Mouse (Mus musculus) limb, embryonic 10.5 days (tissue): ENCODE data around the gene Itih3. TPM values are rescaled to one million over a fixed set of nuclear protein-coding genes. Genes with fewer than 3 reads are reported as not detected.
A peak's percentile ranks its signal among the peaks of the same experiment; 100 is the strongest.

Experiments used
- DNase-seq: peaks from one replicate; pipeline ENCODE4 v3.0.0-alpha.2; 2017; ENCODE audit warnings: low spot score
- H3K27ac ChIP-seq: fragments of 300-500 bp; sonication (generic); 2 replicates; pipeline ENCODE4 v1.5.1; 2016; ENCODE audit warnings: mild to moderate bottlenecking
- H3K27me3 ChIP-seq: fragments of 300-500 bp; sonication (generic); 2 replicates; pipeline ENCODE4 v1.6.1; 2016; ENCODE audit warnings: low read depth, mild to moderate bottlenecking; ENCODE audit not compliant: poor library complexity, severe bottlenecking
- H3K36me3 ChIP-seq: fragments of 300-500 bp; sonication (generic); 2 replicates; pipeline ENCODE4 v1.6.1; 2016; ENCODE audit warnings: mild to moderate bottlenecking, moderate library complexity
- H3K4me1 ChIP-seq: fragments of 300-500 bp; sonication (generic); 2 replicates; pipeline ENCODE4 v1.6.1; 2016
- H3K4me3 ChIP-seq: fragments of 300-500 bp; sonication (generic); 2 replicates; pipeline ENCODE4 v1.5.1; 2016; ENCODE audit warnings: mild to moderate bottlenecking, moderate library complexity
- H3K9me3 ChIP-seq: fragments of 300-500 bp; sonication (generic); replicated peaks from 2 replicates; pipeline ENCODE4 v1.6.1; 2016; ENCODE audit warnings: mild to moderate bottlenecking
- whole genome bisulfite sequencing: fragments of 180-500 bp; shearing (Covaris S2); methylation state at CpG from one replicate; pipeline ENCODE4 v1.1.7; 2016; 5-methylcytosine and 5-hydroxymethylcytosine counted together
- polyA plus RNA-seq: library from polyadenylated mRNA; unstranded; fragments of >200 nt; fragmentation: Nextera tagmentation; extraction: Ambion mirVana; gene quantifications from 2 replicates; pipeline ENCODE4 v1.2.1, GENCODE M21; 2016

The Itih3 gene
- polyA plus RNA-seq, 1 experiment from 2014 or later: not detected

DNA sequence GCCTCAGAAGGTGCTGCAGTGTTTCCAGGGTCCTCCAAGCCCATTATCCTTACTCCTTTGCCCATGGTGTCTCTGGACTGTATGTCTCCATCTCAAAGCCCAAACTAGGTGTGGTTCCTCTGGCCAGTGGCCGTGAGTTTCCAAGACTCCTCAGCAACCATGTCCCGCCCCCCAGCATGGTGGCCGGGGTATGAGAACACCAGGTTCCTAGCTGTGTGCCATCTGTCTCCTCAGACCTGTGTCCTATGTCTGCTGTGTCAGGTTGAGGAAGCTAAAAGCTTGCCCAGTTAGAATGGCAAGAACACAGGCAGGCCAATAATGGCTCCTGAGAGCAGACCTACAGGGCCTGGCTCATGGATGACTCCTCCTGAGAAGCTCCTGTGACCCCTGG, 41.8 kb downstream of the Itih3 start:
- no peaks in the 10 kb centered on the region for H3K27me3 ChIP-seq
- WGBS: 85% methylated on average over 3 of the region's 3 CpGs
- no peak overlapping the region for H3K27ac ChIP-seq
- H3K36me3 ChIP-seq: peaks cover 11% of the 10 kb centered on the region; the same call in 1 of the 2 replicates
- peaks cover 7% of the 10 kb centered on the region for H3K4me1 ChIP-seq
- no peaks in the 10 kb centered on the region for H3K9me3 ChIP-seq
- H3K4me3 ChIP-seq: no peak overlapping the region
- no peak for DNase-seq

DNA sequence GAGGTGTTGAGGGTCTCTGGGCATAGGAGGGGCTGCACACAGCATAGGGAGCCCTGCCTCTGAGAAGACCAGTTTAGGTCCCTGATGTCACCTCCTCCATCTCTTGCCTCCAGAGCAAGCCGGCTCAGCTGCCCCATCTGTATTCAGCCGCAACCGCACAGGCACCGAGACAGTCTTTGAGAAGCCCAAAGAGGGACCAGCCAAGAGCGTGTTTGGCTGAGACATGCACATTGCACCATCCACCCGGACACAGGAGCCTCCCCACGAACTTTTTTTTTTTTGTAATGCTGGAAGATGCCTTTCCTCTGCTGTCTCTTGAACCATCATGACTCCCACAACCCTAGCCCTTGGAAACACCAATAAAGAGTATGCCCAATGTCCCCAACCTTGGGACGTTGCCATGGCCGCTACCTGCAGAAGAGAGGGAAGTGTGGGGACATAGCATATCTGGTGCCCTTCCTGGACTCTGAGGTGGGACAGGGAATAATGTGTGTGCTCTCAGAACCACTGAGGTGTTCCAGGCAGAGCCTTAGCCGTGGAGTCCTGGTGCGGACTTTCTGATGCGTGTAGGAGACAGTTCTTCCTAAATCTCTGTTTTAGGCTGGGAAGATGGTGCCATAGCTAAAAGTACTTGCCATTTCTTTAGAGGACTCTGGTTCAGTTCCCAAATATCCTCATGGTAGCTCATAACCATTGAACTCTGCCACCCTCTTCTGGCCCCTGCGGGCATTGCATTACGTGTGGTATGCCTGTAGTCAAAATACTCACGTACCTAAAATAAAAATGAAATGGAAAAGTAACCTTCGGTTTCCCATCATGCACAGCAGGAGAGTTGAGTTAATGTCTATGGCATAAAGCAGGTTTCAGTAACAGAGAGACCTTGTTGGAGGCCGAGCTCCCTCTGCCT, 42.5 kb downstream of the Itih3 start:
- Histone ChIP-seq H3K27me3 (no peaks in the 10 kb centered on the region), H3K4me3 (no peak overlapping the region), H3K9me3 (no peaks in the 10 kb centered on the region), H3K27ac (no peak overlapping the region), H3K4me1 (peaks cover 7% of the 10 kb centered on the region), H3K36me3 (peaks cover 16% of the 10 kb centered on the region)
- WGBS: 87% methylated on average over 17 of the region's 17 CpGs
- no peak for DNase-seq

- Histone ChIP-seq H3K4me1 (peaks cover 7% of the 10 kb centered on the region), H3K9me3 (no peaks in the 10 kb centered on the region), H3K27me3 (no peaks in the 10 kb centered on the region), H3K27ac (no peak overlapping the region), H3K36me3 (peaks cover 24% of the 10 kb centered on the region), H3K4me3 (no peak overlapping the region)
- DNase-seq: no peak
- WGBS: 72% methylated on average over 8 of the region's 8 CpGs
These were observed 43.3 kb downstream of the Itih3 start for GRCm38 (mm10) chr14:30880251-30880650.

DNA sequence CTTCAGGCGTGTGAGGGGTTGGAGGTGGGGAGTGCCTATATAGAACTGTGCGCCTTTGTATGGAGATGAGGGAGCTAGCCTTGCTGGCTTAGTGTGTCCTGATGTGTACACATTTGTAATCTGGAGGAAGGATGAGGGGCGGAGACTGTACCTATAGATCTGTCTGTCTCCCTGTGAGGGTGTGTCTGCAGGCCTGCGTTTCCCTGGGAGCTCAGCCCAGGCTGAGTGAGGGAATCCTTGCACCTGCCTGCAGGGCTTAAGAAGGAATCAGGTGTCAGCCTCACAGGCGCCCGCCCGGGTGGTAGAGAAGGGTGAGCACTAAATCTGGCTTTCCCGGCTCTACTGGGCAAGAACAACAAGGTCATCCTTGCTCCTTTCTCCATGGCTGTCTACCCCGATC, 43.8 kb downstream of the Itih3 start:
- Histone ChIP-seq H3K27ac (0 out of 2 replicates have a peak overlapping the region, but pooled peaks have one; percentile 14), H3K4me1 (peaks cover 7% of the 10 kb centered on the region), H3K4me3 (no peak overlapping the region), H3K36me3 (peaks cover 26% of the 10 kb centered on the region), H3K27me3 (no peaks in the 10 kb centered on the region), H3K9me3 (no peaks in the 10 kb centered on the region)
- 57% methylated on average over 9 of the region's 9 CpGs for WGBS
- no peak for DNase-seq

DNA sequence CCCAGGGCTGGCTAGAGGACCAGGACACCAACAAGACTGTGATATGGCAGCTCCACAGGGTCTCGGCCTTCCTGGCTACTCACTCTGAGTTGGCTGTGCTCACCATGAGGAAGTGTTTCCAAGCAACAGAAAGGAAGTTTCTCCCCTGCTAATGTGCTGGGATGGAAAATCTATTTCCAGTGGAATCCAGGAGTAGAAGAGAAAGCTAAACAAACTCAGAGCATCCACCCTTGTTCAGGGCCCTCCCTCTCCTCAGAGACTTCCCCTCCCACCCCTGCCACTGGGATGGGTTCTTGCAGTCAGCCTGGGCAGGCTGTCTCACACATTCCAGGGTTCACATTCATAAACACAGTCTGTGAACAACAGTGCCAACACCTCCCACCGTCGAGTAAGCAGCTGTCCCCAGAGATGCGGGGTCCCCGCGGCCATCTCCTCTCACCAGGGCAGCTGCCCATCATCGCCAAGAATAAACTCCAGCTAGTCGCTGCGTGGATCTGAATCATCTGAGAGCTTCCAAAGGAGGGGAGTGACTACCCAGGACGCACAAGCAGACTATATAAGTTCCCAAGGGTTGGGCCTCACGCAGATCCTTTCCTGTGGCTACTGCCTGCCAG, 44.5 kb downstream of the Itih3 start, which contains the start of gene Mustn1:
Gene Mustn1 (plus strand): TSS at position 243 of the 614 bp plus-strand sequence.
- 0 out of 2 replicates have a peak within 1 kb of the TSS, but pooled peaks have one; percentile 14 for H3K27ac ChIP-seq
- DNase-seq: no peak
- peaks cover 33% of the 10 kb centered on the region for H3K36me3 ChIP-seq
- peaks cover 7% of the 10 kb centered on the region for H3K4me1 ChIP-seq
- whole genome bisulfite sequencing: 78% methylated on average over 11 of the region's 11 CpGs
- H3K27me3 ChIP-seq: no peaks in the 10 kb centered on the region
- no peaks in the 10 kb centered on the region for H3K9me3 ChIP-seq
- H3K4me3 ChIP-seq: no peak within 1 kb of the TSS

DNA sequence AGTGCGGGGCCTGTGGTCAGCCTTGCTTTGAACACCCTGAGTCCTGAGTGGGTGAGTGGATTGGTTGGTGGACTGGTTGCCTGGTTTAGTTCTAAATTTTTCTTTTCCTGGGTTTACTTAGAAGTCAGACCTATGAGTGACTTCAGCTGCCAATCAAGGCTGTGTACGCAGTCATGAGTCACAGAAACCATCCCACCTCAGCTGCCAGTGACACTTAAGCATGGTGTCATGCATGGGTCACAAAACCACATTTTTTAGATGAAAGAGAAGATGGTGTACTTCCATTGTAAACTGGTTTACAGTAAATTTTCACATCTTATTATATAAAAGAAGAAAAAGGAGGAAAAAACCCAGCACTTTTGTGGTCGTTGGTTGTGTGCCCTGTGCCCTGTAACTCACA, 45.7 kb downstream of the Itih3 start:
- Histone ChIP-seq H3K36me3 (peaks cover 45% of the 10 kb centered on the region), H3K27me3 (no peaks in the 10 kb centered on the region), H3K9me3 (no peaks in the 10 kb centered on the region), H3K27ac (no peak overlapping the region), H3K4me1 (peaks cover 7% of the 10 kb centered on the region), H3K4me3 (no peak overlapping the region)
- DNase-seq: no peak
- 95% methylated on average over 3 of the region's 3 CpGs for WGBS

DNA sequence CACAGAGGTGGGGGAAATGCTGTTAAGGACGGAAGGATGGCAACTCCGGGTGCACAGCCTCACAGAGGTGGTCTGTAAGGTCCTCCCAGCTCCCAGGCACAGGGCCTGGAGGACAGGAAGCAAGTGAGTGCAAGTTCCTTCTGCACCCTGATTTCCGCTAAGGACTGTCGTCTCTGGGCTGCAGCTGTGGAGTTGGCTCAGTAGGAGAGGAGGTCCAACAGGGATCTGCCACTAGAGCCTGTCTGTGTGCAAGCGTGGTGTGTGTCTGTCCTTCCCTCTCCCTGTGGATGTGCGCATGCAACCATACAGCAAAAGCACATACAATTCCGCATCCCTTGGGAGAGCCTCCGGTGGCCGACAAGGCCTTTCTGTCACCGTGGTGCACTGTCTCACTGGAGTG, 47.1 kb downstream of the Itih3 start:
- 90% methylated on average over 10 of the region's 10 CpGs for WGBS
- no peak overlapping the region for H3K27ac ChIP-seq

GRCm38 (mm10) chr14:30875955-30876354, 47.6 kb downstream of the Itih3 start:
- peaks cover 60% of the 10 kb centered on the region for H3K36me3 ChIP-seq
- H3K4me3 ChIP-seq: no peak overlapping the region
- DNase-seq: no peak
- no peak overlapping the region for H3K27ac ChIP-seq
- H3K9me3 ChIP-seq: no peaks in the 10 kb centered on the region
- 82% methylated on average over 9 of the region's 9 CpGs for WGBS
- H3K4me1 ChIP-seq: peaks cover 7% of the 10 kb centered on the region
- no peaks in the 10 kb centered on the region for H3K27me3 ChIP-seq

More for the DNA sequence above, 47.1 kb downstream of the Itih3 start:
- no peaks in the 10 kb centered on the region for H3K9me3 ChIP-seq
- H3K36me3 ChIP-seq: peaks cover 55% of the 10 kb centered on the region
- peaks cover 7% of the 10 kb centered on the region for H3K4me1 ChIP-seq
- H3K27me3 ChIP-seq: no peaks in the 10 kb centered on the region
- H3K4me3 ChIP-seq: no peak overlapping the region
- no peak for DNase-seq

- peaks cover 14% of the 10 kb centered on the region for H3K4me1 ChIP-seq
- H3K4me3 ChIP-seq: no peak overlapping the region
- no peak for DNase-seq
- no peaks in the 10 kb centered on the region for H3K9me3 ChIP-seq
- WGBS: 93% methylated on average over 12 of the region's 12 CpGs
- H3K27me3 ChIP-seq: no peaks in the 10 kb centered on the region
- H3K36me3 ChIP-seq: peaks cover 64% of the 10 kb centered on the region
- no peak overlapping the region for H3K27ac ChIP-seq
These were observed 48.3 kb downstream of the Itih3 start for GRCm38 (mm10) chr14:30875130-30875865.

- no peak for DNase-seq
- peaks cover 63% of the 10 kb centered on the region for H3K36me3 ChIP-seq
- 86% methylated on average over 18 of the region's 18 CpGs for WGBS
These were observed 49.4 kb downstream of the Itih3 start for GRCm38 (mm10) chr14:30874095-30874700.

DNA sequence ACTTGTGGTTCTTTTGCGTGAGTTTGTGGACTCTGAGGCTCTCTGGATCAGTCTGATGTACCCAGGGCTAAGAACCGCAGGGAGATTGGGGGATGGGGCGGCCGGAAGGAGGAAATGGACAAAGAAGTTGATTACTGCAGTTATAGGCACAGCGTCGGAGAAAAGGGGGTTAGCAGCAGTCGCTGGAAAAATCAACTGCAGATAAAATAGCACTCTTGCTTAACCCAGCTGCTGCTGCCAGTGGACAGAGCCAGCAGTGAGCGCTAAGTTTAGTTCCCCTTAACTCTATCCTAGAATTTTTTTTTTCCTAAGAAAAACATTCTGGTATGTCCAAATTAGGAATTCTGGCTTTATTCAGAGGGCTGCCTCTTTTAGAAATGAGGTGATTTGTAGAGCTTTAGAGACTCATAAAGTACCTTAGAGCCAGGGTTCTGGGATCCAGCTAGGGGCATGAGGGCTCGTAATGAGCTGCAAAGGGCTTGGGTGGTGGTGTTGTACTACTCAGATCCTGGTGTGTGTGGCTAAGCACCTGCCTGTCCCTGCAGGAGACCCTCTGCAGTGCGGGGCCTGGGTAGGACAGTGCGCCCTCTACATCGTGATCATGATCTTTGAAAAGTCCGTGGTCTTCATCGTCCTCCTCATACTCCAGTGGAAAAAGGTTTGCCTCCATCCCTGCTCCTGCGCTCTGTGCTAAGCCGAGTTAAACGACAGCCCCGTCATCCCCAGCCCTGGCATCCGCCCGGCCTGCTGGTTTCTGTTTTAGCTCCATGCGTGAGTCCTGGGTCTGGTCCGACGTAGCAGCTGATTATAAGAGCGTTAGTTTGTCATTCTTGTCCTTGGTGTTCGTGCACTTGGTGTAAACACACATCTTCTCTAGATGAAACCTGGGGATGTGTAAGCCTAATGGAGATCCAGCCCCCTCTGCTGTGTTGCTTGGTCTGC, 53.1 kb downstream of the Itih3 start:
- DNase-seq: no peak
- H3K9me3 ChIP-seq: no peaks in the 10 kb centered on the region
- no peak overlapping the region for H3K4me3 ChIP-seq
- no peaks in the 10 kb centered on the region for H3K27me3 ChIP-seq
- H3K36me3 ChIP-seq: peaks cover 75% of the 10 kb centered on the region
- peaks cover 18% of the 10 kb centered on the region for H3K4me1 ChIP-seq
- WGBS: 87% methylated on average over 25 of the region's 25 CpGs
- H3K27ac ChIP-seq: peak overlapping the region; percentile 70

More at GRCm38 (mm10) chr14:30874095-30874700, 49.4 kb downstream of the Itih3 start:
- Histone ChIP-seq H3K9me3 (no peaks in the 10 kb centered on the region), H3K4me3 (no peak overlapping the region), H3K27ac (no peak overlapping the region), H3K4me1 (peaks cover 19% of the 10 kb centered on the region), H3K27me3 (no peaks in the 10 kb centered on the region)
